Mouse (Mus musculus): Measurements from ENCODE around the gene Pou6f2. TPM values are rescaled to one million over a fixed set of nuclear protein-coding genes. Genes with fewer than 3 reads are reported as not detected.

The Pou6f2 gene
- polyA plus RNA-seq, 1 experiment from 2014 or later: 4.4 TPM

DNA sequence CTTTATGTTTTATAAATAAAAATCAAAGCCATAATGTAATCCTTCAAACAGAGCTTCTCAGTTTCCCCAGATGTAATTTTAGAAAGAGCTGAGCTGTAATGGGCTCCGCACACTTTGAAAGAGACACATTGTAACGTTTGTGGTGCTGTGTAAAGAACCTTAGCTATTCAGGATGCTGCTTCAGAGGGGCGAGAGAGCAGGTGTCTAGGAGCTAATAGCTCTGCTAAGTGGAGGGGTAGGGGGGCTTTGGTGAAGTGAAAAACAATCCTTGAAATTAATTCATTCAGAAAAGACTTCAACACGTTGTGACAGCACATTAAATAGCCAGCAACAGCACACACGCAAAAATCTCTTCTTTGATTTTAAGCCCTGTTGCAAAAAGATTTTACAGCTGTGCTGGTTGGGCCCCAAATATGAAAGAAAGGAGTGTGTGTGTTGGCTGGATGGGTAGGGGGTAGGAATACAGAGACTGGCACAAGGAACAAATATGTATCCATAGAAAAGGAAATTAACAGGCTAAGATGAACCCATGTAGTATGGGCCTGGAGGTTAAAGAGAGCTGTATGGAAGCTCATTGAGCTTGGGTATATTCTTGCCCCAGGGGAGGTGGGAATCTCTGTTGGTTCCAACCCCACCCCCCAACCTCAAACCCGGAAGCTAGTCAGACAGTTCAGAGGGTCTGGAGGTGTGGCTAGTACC lies 73.4 kb downstream of the Pou6f2 start:
- Histone ChIP-seq H3K4me2 (ENCODE audit: low read length) (no peak overlapping the region), H3K27me3 (replicated peaks; ENCODE audit: control insufficient read depth, insufficient read depth, low read length) (no peaks in the 10 kb centered on the region), H3K4me3 (ENCODE audit: low read depth, low read length) (no peak overlapping the region), H3K9me3 (replicated peaks; ENCODE audit: control insufficient read depth, low read length) (no peaks in the 10 kb centered on the region), H3K27ac (ENCODE audit: low read depth, low read length) (peak overlapping the region; percentile 5; the same call in 1 of the 2 replicates), H3K9ac (ENCODE audit: low read length) (no peak overlapping the region), H3K4me1 (ENCODE audit: control insufficient read depth, insufficient read depth, low read length) (peaks cover 13% of the 10 kb centered on the region; the same call in 1 of the 2 replicates), H3K36me3 (ENCODE audit: control insufficient read depth, insufficient read depth, low read length) (no peaks in the 10 kb centered on the region)
- DNase-seq (ENCODE audit: low spot score) (peak; percentile 51), ATAC-seq (peak; percentile 81)
- 17% methylated on average over 6 of the region's 6 CpGs for WGBS

DNA sequence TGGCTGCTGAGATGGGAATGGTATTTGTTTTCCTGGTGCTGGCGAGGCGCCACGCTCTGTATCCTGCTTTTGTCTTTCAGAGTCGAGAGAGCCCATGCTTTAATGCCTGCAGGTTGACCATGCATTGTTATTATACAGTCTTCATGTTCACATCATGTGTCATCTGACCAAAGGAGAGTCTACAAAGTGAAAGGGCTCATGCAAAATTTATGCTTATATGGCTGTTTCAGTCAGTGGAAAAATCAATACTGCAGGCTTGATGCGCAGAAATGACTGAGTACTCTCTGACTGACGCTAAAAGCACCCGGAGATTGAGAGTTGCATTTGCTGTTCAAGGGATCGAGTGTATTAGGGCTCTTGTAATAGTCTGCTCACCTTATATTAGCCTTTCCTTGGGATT lies 74.1 kb downstream of the Pou6f2 start:
- Histone ChIP-seq H3K4me1 (ENCODE audit: control insufficient read depth, insufficient read depth, low read length) (peaks cover 13% of the 10 kb centered on the region; the same call in 1 of the 2 replicates), H3K9me3 (replicated peaks; ENCODE audit: control insufficient read depth, low read length) (no peaks in the 10 kb centered on the region), H3K27me3 (replicated peaks; ENCODE audit: control insufficient read depth, insufficient read depth, low read length) (no peaks in the 10 kb centered on the region), H3K36me3 (ENCODE audit: control insufficient read depth, insufficient read depth, low read length) (no peaks in the 10 kb centered on the region), H3K4me3 (ENCODE audit: low read depth, low read length) (no peak overlapping the region), H3K4me2 (ENCODE audit: low read length) (no peak overlapping the region), H3K9ac (ENCODE audit: low read length) (0 out of 2 replicates have a peak overlapping the region, but pooled peaks have one; percentile 25), H3K27ac (ENCODE audit: low read depth, low read length) (peak overlapping the region; percentile 1; the same call in 1 of the 2 replicates)
- DNase-seq (ENCODE audit: low spot score) (peak; percentile 40), ATAC-seq (peak; percentile 56; the same call in 1 of the 2 replicates)
- WGBS: 58% methylated on average over 8 of the region's 8 CpGs

DNA sequence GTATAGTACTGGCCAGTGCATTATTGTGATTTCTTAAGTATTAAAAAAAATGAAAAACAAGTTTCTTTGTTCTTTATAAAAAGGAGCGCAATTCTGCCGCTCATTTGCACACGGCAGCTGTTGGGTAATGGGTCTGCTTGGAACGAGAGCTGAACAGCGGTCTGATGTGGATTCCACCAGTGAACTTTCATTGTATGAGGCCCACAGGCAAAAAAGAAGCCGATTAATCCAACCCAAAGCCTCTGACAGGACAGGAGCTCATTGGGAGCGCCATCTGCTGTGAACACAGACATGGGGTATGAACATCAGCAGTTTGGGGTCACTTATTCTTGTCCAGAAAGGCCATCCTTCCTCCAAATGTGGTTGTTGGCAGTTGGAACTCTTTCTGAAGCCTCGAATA lies 84.9 kb downstream of the Pou6f2 start:
- Histone ChIP-seq H3K36me3 (ENCODE audit: control insufficient read depth, insufficient read depth, low read length) (no peaks in the 10 kb centered on the region), H3K9ac (ENCODE audit: low read length) (no peak overlapping the region), H3K4me1 (ENCODE audit: control insufficient read depth, insufficient read depth, low read length) (no peaks in the 10 kb centered on the region; the same call in 1 of the 2 replicates), H3K27ac (ENCODE audit: low read depth, low read length) (no peak overlapping the region; the same call in 1 of the 2 replicates), H3K4me2 (ENCODE audit: low read length) (no peak overlapping the region), H3K9me3 (replicated peaks; ENCODE audit: control insufficient read depth, low read length) (no peaks in the 10 kb centered on the region), H3K4me3 (ENCODE audit: low read depth, low read length) (no peak overlapping the region), H3K27me3 (replicated peaks; ENCODE audit: control insufficient read depth, insufficient read depth, low read length) (no peaks in the 10 kb centered on the region)
- ATAC-seq (peak; percentile 68), DNase-seq (ENCODE audit: low spot score) (peak; percentile 49)
- 27% methylated on average over 8 of the region's 8 CpGs for WGBS

DNA sequence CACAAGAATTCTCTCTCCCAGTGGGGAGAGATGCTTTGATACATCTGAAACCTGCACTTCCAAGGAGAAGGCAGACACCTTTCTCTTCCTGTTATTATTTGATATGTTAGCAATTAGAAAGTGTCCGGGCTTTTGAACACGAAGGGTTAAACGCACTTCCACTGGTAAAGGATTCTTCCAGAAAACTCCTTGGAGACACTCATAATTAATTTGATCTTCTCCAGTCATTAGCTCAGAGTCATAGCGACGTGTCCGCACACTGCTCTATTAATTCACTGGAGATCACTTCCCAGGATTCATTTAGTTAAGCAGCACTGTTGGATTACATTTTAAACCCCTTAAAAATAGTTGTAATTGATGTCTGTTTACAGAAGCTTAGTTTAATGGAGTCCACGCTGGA lies 88.5 kb downstream of the Pou6f2 start:
- H3K36me3 ChIP-seq (ENCODE audit: control insufficient read depth, insufficient read depth, low read length): no peaks in the 10 kb centered on the region
- no peak overlapping the region for H3K27ac ChIP-seq (ENCODE audit: low read depth, low read length)
- DNase-seq (ENCODE audit: low spot score): peak; percentile 22
- H3K9ac ChIP-seq (ENCODE audit: low read length): no peak overlapping the region
- H3K9me3 ChIP-seq (replicated peaks; ENCODE audit: control insufficient read depth, low read length): no peaks in the 10 kb centered on the region
- ATAC-seq: no peak
- WGBS: 39% methylated on average over 7 of the region's 7 CpGs
- no peaks in the 10 kb centered on the region; the same call in 1 of the 2 replicates for H3K4me1 ChIP-seq (ENCODE audit: control insufficient read depth, insufficient read depth, low read length)
- H3K4me2 ChIP-seq (ENCODE audit: low read length): no peak overlapping the region
- no peak overlapping the region for H3K4me3 ChIP-seq (ENCODE audit: low read depth, low read length)
- no peaks in the 10 kb centered on the region for H3K27me3 ChIP-seq (replicated peaks; ENCODE audit: control insufficient read depth, insufficient read depth, low read length)

DNA sequence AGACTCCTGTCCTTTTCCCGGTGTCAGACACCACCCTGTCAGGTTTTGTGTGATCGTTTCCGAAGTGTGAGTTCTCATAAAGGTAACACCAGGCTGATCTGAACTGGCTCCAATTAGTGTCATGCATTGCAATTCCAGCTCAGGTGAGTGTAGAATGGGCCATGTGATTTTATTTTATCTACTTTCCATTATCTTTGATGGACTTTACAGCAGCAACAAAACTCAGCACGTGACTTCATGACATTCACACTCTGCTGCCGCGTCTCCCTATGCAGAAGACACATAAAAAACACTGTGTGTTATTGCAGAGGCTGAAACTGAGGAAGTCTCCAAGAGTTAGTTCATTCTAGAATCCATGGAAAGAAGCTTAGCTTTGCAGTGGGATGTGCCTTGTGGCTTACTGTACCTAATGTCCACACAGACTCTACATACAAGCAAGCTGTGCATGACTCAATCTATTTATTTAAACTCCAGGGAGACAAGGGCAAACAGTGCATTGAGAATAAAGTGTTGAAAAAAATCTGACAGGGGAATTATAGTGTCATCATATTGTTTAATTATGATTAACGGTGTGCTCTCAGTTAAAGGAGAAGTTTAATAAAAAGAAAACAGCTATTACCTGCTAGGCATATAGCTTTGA lies 90.9 kb downstream of the Pou6f2 start:
- Histone ChIP-seq H3K9ac (ENCODE audit: low read length) (no peak overlapping the region), H3K4me2 (ENCODE audit: low read length) (no peak overlapping the region), H3K4me1 (ENCODE audit: control insufficient read depth, insufficient read depth, low read length) (no peaks in the 10 kb centered on the region), H3K4me3 (ENCODE audit: low read depth, low read length) (no peak overlapping the region), H3K36me3 (ENCODE audit: control insufficient read depth, insufficient read depth, low read length) (no peaks in the 10 kb centered on the region), H3K27me3 (replicated peaks; ENCODE audit: control insufficient read depth, insufficient read depth, low read length) (no peaks in the 10 kb centered on the region), H3K27ac (ENCODE audit: low read depth, low read length) (no peak overlapping the region), H3K9me3 (replicated peaks; ENCODE audit: control insufficient read depth, low read length) (no peaks in the 10 kb centered on the region)
- DNase-seq (ENCODE audit: low spot score) (no peak), ATAC-seq (no peak)
- 78% methylated on average over 7 of the region's 7 CpGs for WGBS

DNA sequence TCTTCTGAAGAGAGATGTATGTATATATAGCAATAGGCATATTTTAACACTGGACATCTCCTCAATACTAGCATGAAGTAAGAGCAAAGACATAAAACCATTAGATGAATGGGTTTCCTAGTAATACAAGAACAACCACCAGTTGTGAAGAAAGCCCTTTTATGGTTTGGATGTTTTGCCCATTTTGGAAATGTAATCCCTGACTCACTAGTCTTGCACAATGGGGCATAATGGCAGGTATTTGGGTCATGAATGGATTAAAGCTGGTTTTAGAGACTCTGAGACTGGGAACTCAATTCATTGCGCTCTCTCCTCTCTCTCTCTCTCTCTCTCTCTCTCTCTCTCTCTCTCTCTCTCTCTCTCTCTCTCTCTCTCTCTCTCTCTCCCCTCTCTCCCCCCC lies 97.5 kb downstream of the Pou6f2 start:
- Histone ChIP-seq H3K4me2 (ENCODE audit: low read length) (no peak overlapping the region), H3K9me3 (replicated peaks; ENCODE audit: control insufficient read depth, low read length) (no peaks in the 10 kb centered on the region), H3K9ac (ENCODE audit: low read length) (no peak overlapping the region), H3K27me3 (replicated peaks; ENCODE audit: control insufficient read depth, insufficient read depth, low read length) (no peaks in the 10 kb centered on the region), H3K36me3 (ENCODE audit: control insufficient read depth, insufficient read depth, low read length) (no peaks in the 10 kb centered on the region), H3K27ac (ENCODE audit: low read depth, low read length) (no peak overlapping the region), H3K4me1 (ENCODE audit: control insufficient read depth, insufficient read depth, low read length) (no peaks in the 10 kb centered on the region), H3K4me3 (ENCODE audit: low read depth, low read length) (no peak overlapping the region)
- no peak for DNase-seq (ENCODE audit: low spot score)
- ATAC-seq: no peak
- 42% methylated on average over 1 of the region's 1 CpGs for WGBS

DNA sequence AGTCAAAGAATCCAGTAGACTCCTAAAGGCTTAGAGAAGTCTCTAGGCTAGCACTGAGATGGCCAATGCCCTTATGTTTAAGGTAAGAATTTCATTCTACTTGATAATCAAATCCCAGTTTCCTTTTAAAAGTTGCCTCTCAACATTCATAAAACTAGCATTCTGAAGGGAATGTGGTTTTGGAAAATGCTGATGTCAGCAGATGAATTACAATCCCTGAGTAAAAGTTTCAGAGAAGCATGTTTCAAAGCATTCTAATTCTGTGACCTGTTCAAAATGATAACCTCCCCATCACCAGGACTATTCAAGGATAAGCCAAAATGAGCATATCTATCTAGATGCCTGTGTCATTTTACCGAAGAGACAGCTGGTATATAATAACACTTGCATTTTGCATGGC lies 104.0 kb downstream of the Pou6f2 start:
- ATAC-seq (no peak), DNase-seq (ENCODE audit: low spot score) (no peak)
- no peak overlapping the region for H3K4me2 ChIP-seq (ENCODE audit: low read length)
- H3K27ac ChIP-seq (ENCODE audit: low read depth, low read length): no peak overlapping the region
- no peaks in the 10 kb centered on the region for H3K4me1 ChIP-seq (ENCODE audit: control insufficient read depth, insufficient read depth, low read length)
- no peaks in the 10 kb centered on the region for H3K27me3 ChIP-seq (replicated peaks; ENCODE audit: control insufficient read depth, insufficient read depth, low read length)
- no peak overlapping the region for H3K9ac ChIP-seq (ENCODE audit: low read length)
- H3K4me3 ChIP-seq (ENCODE audit: low read depth, low read length): no peak overlapping the region
- 93% methylated on average over 1 of the region's 1 CpGs for WGBS
- H3K36me3 ChIP-seq (ENCODE audit: control insufficient read depth, insufficient read depth, low read length): no peaks in the 10 kb centered on the region
- no peaks in the 10 kb centered on the region for H3K9me3 ChIP-seq (replicated peaks; ENCODE audit: control insufficient read depth, low read length)

DNA sequence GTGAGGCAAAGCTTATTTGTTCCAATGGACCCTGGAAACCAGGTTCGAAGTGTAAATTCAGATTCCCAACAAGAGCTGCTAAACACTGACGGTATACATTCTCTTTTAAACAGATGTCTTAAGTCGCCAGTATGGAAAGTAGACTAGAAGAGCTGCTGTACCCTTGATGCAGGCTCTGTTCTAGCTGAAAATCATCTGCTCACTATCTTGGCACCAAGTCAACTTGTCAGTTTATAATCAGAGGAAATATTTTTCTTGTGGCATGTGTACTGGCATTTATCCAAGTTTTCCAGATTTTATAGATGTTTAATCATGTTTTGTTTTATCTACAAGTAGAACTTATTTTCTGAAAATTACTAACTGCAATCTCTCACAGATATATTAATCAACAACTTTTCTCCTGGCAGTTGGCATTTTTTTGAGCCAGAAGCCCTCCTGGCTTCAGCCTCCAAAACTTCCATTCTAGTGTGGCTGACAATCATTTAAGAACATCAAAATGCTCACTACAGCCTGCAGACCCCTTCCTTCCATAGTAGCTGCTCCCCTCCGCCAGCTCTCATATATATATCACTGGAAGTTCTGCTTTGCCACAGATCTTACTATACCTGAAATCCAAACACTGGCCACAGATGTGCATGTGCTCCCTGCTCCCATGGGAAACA lies 107.1 kb downstream of the Pou6f2 start:
- 83% methylated on average over 4 of the region's 4 CpGs for WGBS
- Histone ChIP-seq H3K4me1 (ENCODE audit: control insufficient read depth, insufficient read depth, low read length) (no peaks in the 10 kb centered on the region), H3K4me3 (ENCODE audit: low read depth, low read length) (no peak overlapping the region), H3K27ac (ENCODE audit: low read depth, low read length) (no peak overlapping the region), H3K36me3 (ENCODE audit: control insufficient read depth, insufficient read depth, low read length) (no peaks in the 10 kb centered on the region), H3K4me2 (ENCODE audit: low read length) (no peak overlapping the region), H3K9me3 (replicated peaks; ENCODE audit: control insufficient read depth, low read length) (no peaks in the 10 kb centered on the region), H3K9ac (ENCODE audit: low read length) (no peak overlapping the region), H3K27me3 (replicated peaks; ENCODE audit: control insufficient read depth, insufficient read depth, low read length) (no peaks in the 10 kb centered on the region)
- peak; percentile 67; the same call in 1 of the 2 replicates for ATAC-seq
- peak; percentile 82 for DNase-seq (ENCODE audit: low spot score)
